9 mouse cellular contexts compared by ENCODE assay signal in genomic region chr3:87756488-87756887, GRCm38 (mm10). TPM values are rescaled to one million over a fixed set of nuclear protein-coding genes. Genes with fewer than 3 reads are reported as not detected.
DNase-seq lines count a peak whose midpoint lies in the region; ATAC-seq and TF ChIP-seq lines count a peak whose summit lies in the region.
"Had no signal": no experiment of that assay in that cellular context is flagged by ENCODE, and none has a peak within 500 bp of the region (broad histone marks: within the 10 kb centered on the region; RNA-seq: fewer than 3 reads in every experiment).

No protein-coding gene starts in this region.

- no peak for TF ChIP-seq CTCF in lung, postnatal 0 days (IDR thresholded peaks at IDR 0.05)

- no peaks in the 10 kb centered on the region for H3K27me3 ChIP-seq in lung, postnatal 0 days (replicated peaks; ENCODE audit: insufficient read depth, low read length)
- peaks cover 5% of the 10 kb centered on the region; the same call in 1 of the 2 replicates for H3K27me3 ChIP-seq in hindbrain, embryonic 16.5 days (replicated peaks; ENCODE audit: control insufficient read depth, insufficient read depth, low read length)
- H3K27me3 ChIP-seq in neural tube, embryonic 13.5 days = peaks cover 23% of the 10 kb centered on the region

- no peak overlapping the region for H3K4me3 ChIP-seq in lung, postnatal 0 days (ENCODE audit: low read depth, low read length)
- H3K4me3 ChIP-seq in hindbrain, embryonic 16.5 days (ENCODE audit: low read length) = peak overlapping the region; percentile 35
- peak overlapping the region; percentile 28 for H3K4me3 ChIP-seq in neural tube, embryonic 13.5 days
- H3K4me3 ChIP-seq: heart, adult 2 months had no signal

- DNase-seq in cerebellum, postnatal 36 days = peak; percentile 16 to 21
- DNase-seq in cerebellum, postnatal 4 days (ENCODE audit: low spot score in 2 of 2) = no peak
- no peak for DNase-seq in lung, postnatal 0 days (ENCODE audit: low spot score)
- no peak for DNase-seq in lung, postnatal 14 days
- no peak for DNase-seq in layer of hippocampus, adult 18-20 months (ENCODE audit: low spot score in 2 of 2)
- DNase-seq in frontal cortex, adult 2 months (ENCODE audit: extremely low spot score in 1 of 2, low spot score in 1 of 2) = no peak

- 58% methylated on average over 20 of the region's 20 CpGs for WGBS in lung, postnatal 0 days
- 54% methylated on average over 20 of the region's 20 CpGs for WGBS in hindbrain, embryonic 16.5 days
- WGBS in neural tube, embryonic 13.5 days = 44% methylated on average over 20 of the region's 20 CpGs

- no peak for TF ChIP-seq EP300 in lung, postnatal 0 days (IDR thresholded peaks at IDR 0.05)

- no peak overlapping the region for H3K9ac ChIP-seq in lung, postnatal 0 days (replicated peaks; ENCODE audit: low read depth)
- H3K9ac ChIP-seq in hindbrain, embryonic 16.5 days (ENCODE audit: low read depth, low read length) = peak overlapping the region; percentile 45
- peak overlapping the region; percentile 60 for H3K9ac ChIP-seq in neural tube, embryonic 13.5 days

- H3K9me3 ChIP-seq in lung, postnatal 0 days (ENCODE audit: low read length) = no peaks in the 10 kb centered on the region
- H3K9me3 ChIP-seq in hindbrain, embryonic 16.5 days (ENCODE audit: control insufficient read depth, low read length) = no peaks in the 10 kb centered on the region
- H3K9me3 ChIP-seq in neural tube, embryonic 13.5 days = no peaks in the 10 kb centered on the region

- peaks cover 6% of the 10 kb centered on the region; the same call in 1 of the 2 replicates for H3K36me3 ChIP-seq in lung, postnatal 0 days (ENCODE audit: insufficient read depth, low read length)
- H3K36me3 ChIP-seq in hindbrain, embryonic 16.5 days (ENCODE audit: control insufficient read depth, insufficient read depth, low read length) = no peaks in the 10 kb centered on the region
- H3K36me3 ChIP-seq in neural tube, embryonic 13.5 days = no peaks in the 10 kb centered on the region

- no peak for ATAC-seq in lung, postnatal 0 days
- peak; percentile 37 for ATAC-seq in hindbrain, embryonic 16.5 days
- peak; percentile 32; the same call in 1 of the 2 replicates for ATAC-seq in neural tube, embryonic 13.5 days (ENCODE audit: low read depth)

- H3K4me2 ChIP-seq in lung, postnatal 0 days (replicated peaks; ENCODE audit: low read depth, low read length) = 0 out of 2 replicates have a peak overlapping the region, but pooled peaks have one; percentile 27
- peak overlapping the region; percentile 53 for H3K4me2 ChIP-seq in hindbrain, embryonic 16.5 days (ENCODE audit: low read length)
- H3K4me2 ChIP-seq in neural tube, embryonic 13.5 days = peak overlapping the region; percentile 51

- H3K27ac ChIP-seq in lung, postnatal 0 days (ENCODE audit: low read length) = no peak overlapping the region
- H3K27ac ChIP-seq in hindbrain, embryonic 16.5 days (ENCODE audit: low read depth, low read length) = no peak overlapping the region
- H3K27ac ChIP-seq in neural tube, embryonic 13.5 days (replicated peaks) = no peak overlapping the region
- H3K27ac ChIP-seq: heart, adult 2 months had no signal

- H3K4me1 ChIP-seq in lung, postnatal 0 days (ENCODE audit: insufficient read depth, low read depth, low read length) = no peaks in the 10 kb centered on the region
- H3K4me1 ChIP-seq in hindbrain, embryonic 16.5 days (ENCODE audit: control insufficient read depth, insufficient read depth, low read depth, low read length) = peaks cover 3% of the 10 kb centered on the region
- peaks cover 7% of the 10 kb centered on the region for H3K4me1 ChIP-seq in neural tube, embryonic 13.5 days (replicated peaks)

RNA-seq across cellular contexts. Expression of gene Lrrc71, which starts 8.1 kb away (rescaled TPM):
- 8.9 and 9.3 TPM in 2 replicates for polyA plus RNA-seq in lung, postnatal 0 days (2015; fragmentation: Nextera tagmentation; extraction: Ambion mirVana)
- polyA plus RNA-seq in hindbrain, embryonic 16.5 days (2015; fragmentation: Nextera tagmentation; extraction: Ambion mirVana) = 0.67 and 0.80 TPM in 2 replicates
- 0.40 and 0.50 TPM in 2 replicates for polyA plus RNA-seq in neural tube, embryonic 13.5 days (2015; fragmentation: Nextera tagmentation; extraction: Ambion mirVana)
- 1 to 10 TPM in 1 of 2 experiments, under 1 TPM in 1; 0.89 to 1.1 TPM for total RNA-seq in layer of hippocampus, adult 18-20 months (2021)
- polyA plus RNA-seq in frontal cortex, adult 2 months (2012; rRNA removed) = 0.19 and 0.40 TPM in 2 replicates

RNA-seq across cellular contexts. Expression of gene Ntrk1, which starts 38.5 kb away (rescaled TPM):
- 4.1 and 4.2 TPM in 2 replicates for polyA plus RNA-seq in lung, postnatal 0 days (2015; fragmentation: Nextera tagmentation; extraction: Ambion mirVana)
- polyA plus RNA-seq in hindbrain, embryonic 16.5 days (2015; fragmentation: Nextera tagmentation; extraction: Ambion mirVana) = 6.6 and 7.3 TPM in 2 replicates
- 219 and 314 TPM in 2 replicates for polyA plus RNA-seq in neural tube, embryonic 13.5 days (2015; fragmentation: Nextera tagmentation; extraction: Ambion mirVana)
- total RNA-seq in layer of hippocampus, adult 18-20 months (2021) = under 1 TPM; 0.25 to 0.32 TPM
- 0.08 and 0.19 TPM in 2 replicates for polyA plus RNA-seq in frontal cortex, adult 2 months (2012; rRNA removed)

RNA-seq across cellular contexts. Expression of gene Insrr, which starts 40.3 kb away (rescaled TPM):
- 0.02 and 0.12 TPM in 2 replicates for polyA plus RNA-seq in lung, postnatal 0 days (2015; fragmentation: Nextera tagmentation; extraction: Ambion mirVana)
- 0.49 and 0.85 TPM in 2 replicates for polyA plus RNA-seq in hindbrain, embryonic 16.5 days (2015; fragmentation: Nextera tagmentation; extraction: Ambion mirVana)
- 3.4 and 5.4 TPM in 2 replicates for polyA plus RNA-seq in neural tube, embryonic 13.5 days (2015; fragmentation: Nextera tagmentation; extraction: Ambion mirVana)
- total RNA-seq in layer of hippocampus, adult 18-20 months (2021) = under 1 TPM; 0.15 TPM
- 0.38 and 0.46 TPM in 2 replicates for polyA plus RNA-seq in frontal cortex, adult 2 months (2012; rRNA removed)

Comparison
In these comparisons a context has a peak if more than half of its experiments do, and no peak if none do; other contexts are left out.
1. DNase-seq: peak in cerebellum, postnatal 36 days (2 of 2); none in cerebellum, postnatal 4 days (0 of 2), lung, postnatal 0 days (single experiment), lung, postnatal 14 days (single experiment), layer of hippocampus, adult 18-20 months (0 of 2) and frontal cortex, adult 2 months (0 of 2).
2. RNA of gene Ntrk1, which starts 38.5 kb away (polyA plus RNA-seq): 219 to 314 TPM in neural tube, embryonic 13.5 days; 6.6 to 7.3 TPM in hindbrain, embryonic 16.5 days, 4.1 to 4.2 TPM in lung, postnatal 0 days and 0.08 to 0.19 TPM in frontal cortex, adult 2 months; every median in the first group is over 10 times any median in the second.
3. Peak in every context shown above with its lines, with median percentiles within 50 percentile points of each other: H3K4me2 ChIP-seq.